Mouse (Mus musculus): ENCODE results near the gene Pdik1l. TPM values are rescaled to one million over a fixed set of nuclear protein-coding genes. Genes with fewer than 3 reads are reported as not detected.

Pdik1l gene
- total and polyA plus RNA-seq, 2 experiments from 2014 or later, result 9.4 to 31.0 TPM

DNA sequence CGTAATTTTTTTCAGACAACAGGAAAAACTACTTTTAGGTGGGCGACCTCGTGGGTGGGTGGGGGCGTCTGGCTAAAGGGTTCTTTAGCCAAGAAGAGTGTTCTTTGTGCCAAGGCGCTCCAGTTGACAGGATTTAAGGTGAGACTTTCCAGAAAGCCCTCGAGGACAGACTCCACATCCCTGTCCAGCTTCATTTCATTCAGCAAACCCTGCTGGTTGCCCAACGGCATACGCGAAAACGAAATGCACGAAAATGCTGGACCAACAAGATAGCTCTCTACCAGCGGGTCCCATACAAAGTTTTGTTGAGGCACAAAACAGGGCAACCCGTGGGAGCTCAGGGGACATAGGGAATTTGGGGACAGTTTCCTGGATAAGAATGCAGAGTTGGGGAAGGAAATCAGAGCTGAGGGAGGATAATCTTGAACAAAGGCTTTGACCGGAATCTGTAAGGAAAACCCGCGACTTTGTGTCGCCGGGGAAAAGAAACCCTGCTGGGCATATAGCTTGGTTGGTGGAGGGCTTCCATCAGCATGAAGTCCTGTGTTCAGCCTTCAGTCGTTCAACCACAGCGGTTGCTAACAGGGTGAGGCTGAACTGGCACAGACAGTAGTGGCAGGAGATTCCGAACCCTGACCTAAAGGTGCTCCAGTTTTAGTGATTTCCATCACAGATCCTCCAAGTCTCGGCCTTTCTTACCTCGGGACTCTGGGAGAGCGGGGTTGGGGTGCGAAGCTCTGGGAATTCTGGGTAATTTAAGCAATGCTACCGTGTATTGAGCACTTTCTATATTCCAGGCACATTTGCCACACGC, 37.4 kb downstream of the Pdik1l start:
- ATAC-seq (ENCODE audit: insufficient read depth, low read depth) (no peak), DNase-seq (ENCODE audit: low spot score) (no peak)
- Histone ChIP-seq H3K27ac (ENCODE audit: low read depth) (no peak overlapping the region), H3K4me1 (ENCODE audit: control insufficient read depth, insufficient read depth) (peaks cover 18% of the 10 kb centered on the region; the same call in 1 of the 2 replicates), H3K36me3 (replicated peaks; ENCODE audit: control insufficient read depth, insufficient read depth, low read length) (no peaks in the 10 kb centered on the region), H3K4me2 (ENCODE audit: low read depth, low read length) (peak overlapping the region; percentile 79), H3K9me3 (replicated peaks; ENCODE audit: control insufficient read depth, low read length) (no peaks in the 10 kb centered on the region), H3K9ac (replicated peaks; ENCODE audit: low read depth, low read length) (no peak overlapping the region), H3K27me3 (ENCODE audit: control insufficient read depth, insufficient read depth, low read length) (peaks cover 48% of the 10 kb centered on the region), H3K4me3 (ENCODE audit: low read depth, low read length) (peak overlapping the region; percentile 38)
- TF ChIP-seq EP300 (IDR thresholded peaks at IDR 0.05; ENCODE audit: low read depth) (no peak), CTCF (IDR thresholded peaks at IDR 0.05; ENCODE audit: low read depth) (no peak)
- 19% methylated on average over 27 of the region's 27 CpGs for WGBS

DNA sequence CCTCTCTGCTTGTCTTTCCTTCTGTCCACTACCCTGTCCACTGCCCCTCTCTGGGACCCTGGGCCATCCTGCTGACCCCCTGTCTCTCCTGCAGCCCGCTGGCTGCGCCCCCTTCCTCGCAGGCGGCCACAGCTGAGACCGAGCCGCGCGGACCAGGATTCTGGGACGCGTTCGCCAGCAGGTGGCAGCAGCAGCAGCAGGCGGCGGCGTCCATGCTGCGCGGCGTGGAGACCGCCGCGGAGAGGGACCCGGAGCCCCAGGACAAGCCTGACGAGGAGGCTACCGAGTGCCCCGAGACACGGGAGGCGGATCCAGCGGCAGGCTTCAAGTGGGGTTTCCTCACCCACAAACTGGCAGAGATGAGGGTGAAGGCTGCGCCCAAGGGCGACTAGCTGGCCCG, 38.0 kb downstream of the Pdik1l start:
- no peak overlapping the region for H3K27ac ChIP-seq (ENCODE audit: low read depth)
- H3K27me3 ChIP-seq (ENCODE audit: control insufficient read depth, insufficient read depth, low read length), result peaks cover 48% of the 10 kb centered on the region
- no peaks in the 10 kb centered on the region for H3K36me3 ChIP-seq (replicated peaks; ENCODE audit: control insufficient read depth, insufficient read depth, low read length)
- TF ChIP-seq CTCF (IDR thresholded peaks at IDR 0.05; ENCODE audit: low read depth), result peak; percentile 85
- no peak for TF ChIP-seq EP300 (IDR thresholded peaks at IDR 0.05; ENCODE audit: low read depth)
- H3K4me2 ChIP-seq (ENCODE audit: low read depth, low read length), result peak overlapping the region; percentile 79
- 2% methylated on average over 30 of the region's 30 CpGs for WGBS
- peaks cover 21% of the 10 kb centered on the region for H3K4me1 ChIP-seq (ENCODE audit: control insufficient read depth, insufficient read depth)
- peak overlapping the region; percentile 38 for H3K4me3 ChIP-seq (ENCODE audit: low read depth, low read length)
- ATAC-seq (ENCODE audit: insufficient read depth, low read depth) (peak; percentile 69), DNase-seq (ENCODE audit: low spot score) (no peak)
- H3K9ac ChIP-seq (replicated peaks; ENCODE audit: low read depth, low read length), result no peak overlapping the region
- H3K9me3 ChIP-seq (replicated peaks; ENCODE audit: control insufficient read depth, low read length), result no peaks in the 10 kb centered on the region

DNA sequence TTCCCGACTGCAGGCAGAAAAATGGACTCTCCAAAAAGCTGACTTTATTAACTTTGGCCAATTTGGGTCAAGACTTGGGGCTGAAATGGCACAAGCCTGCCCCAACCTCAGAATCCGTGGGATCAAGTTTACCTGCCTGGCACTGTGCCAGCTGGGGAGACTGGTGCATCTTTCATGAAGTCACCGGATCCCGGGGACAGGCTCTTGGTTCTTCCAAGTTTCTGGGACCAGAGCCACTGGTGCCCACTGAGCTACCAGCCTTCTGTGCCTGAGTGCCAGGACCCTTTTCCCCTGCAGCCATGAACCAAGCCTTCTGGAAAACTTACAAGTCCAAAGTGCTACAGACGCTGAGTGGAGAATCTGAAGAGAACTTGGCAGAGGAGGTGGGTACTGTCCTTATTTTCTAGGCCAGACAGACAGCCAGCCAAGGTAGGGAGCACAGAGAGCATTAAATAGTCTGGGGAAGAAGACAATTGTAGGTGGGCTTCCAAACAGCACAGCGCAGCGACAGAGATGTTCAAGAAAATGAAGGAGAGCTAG, 40.9 kb downstream of the Pdik1l start, which contains the start of gene Gm30191:
Gene Gm30191 (plus strand): TSS at position 217 of the 540 bp plus-strand sequence.
- Histone ChIP-seq H3K27me3 (ENCODE audit: control insufficient read depth, insufficient read depth, low read length) (peaks cover 26% of the 10 kb centered on the region), H3K27ac (ENCODE audit: low read depth) (no peak within 1 kb of the TSS), H3K4me2 (ENCODE audit: low read depth, low read length) (peak within 1 kb of the TSS; percentile 99), H3K4me1 (ENCODE audit: control insufficient read depth, insufficient read depth) (peaks cover 22% of the 10 kb centered on the region), H3K9me3 (replicated peaks; ENCODE audit: control insufficient read depth, low read length) (no peaks in the 10 kb centered on the region), H3K4me3 (ENCODE audit: low read depth, low read length) (peak within 1 kb of the TSS; percentile 79), H3K36me3 (replicated peaks; ENCODE audit: control insufficient read depth, insufficient read depth, low read length) (no peaks in the 10 kb centered on the region), H3K9ac (replicated peaks; ENCODE audit: low read depth, low read length) (no peak within 1 kb of the TSS)
- ATAC-seq (ENCODE audit: insufficient read depth, low read depth) (no peak), DNase-seq (ENCODE audit: low spot score) (peak; percentile 4)
- TF ChIP-seq CTCF (IDR thresholded peaks at IDR 0.05; ENCODE audit: low read depth), result no peak
- TF ChIP-seq EP300 (IDR thresholded peaks at IDR 0.05; ENCODE audit: low read depth), result no peak
- 85% methylated on average over 7 of the region's 7 CpGs for WGBS

DNA sequence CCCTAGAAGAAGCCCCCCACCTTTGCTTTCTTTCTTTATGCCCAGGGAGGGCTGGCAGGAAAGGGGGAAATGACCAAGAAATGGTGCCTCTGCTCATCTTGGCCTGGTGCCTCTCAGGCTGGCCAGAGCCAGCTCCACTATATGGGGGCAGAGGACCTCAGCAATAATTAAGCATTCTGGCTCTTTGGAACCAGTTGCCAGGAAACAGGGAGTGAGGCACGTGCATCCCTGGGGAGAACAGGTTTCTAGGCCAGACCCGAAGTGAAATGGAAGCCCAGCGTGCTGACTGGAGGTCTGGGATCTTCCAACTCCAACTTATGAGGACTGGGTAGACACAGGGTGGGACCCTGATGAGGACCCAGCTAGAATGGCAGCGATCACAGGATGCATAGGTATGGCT, 41.4 kb downstream of the Pdik1l start:
- Histone ChIP-seq H3K36me3 (replicated peaks; ENCODE audit: control insufficient read depth, insufficient read depth, low read length) (no peaks in the 10 kb centered on the region), H3K4me1 (ENCODE audit: control insufficient read depth, insufficient read depth) (peaks cover 18% of the 10 kb centered on the region; the same call in 1 of the 2 replicates), H3K9me3 (replicated peaks; ENCODE audit: control insufficient read depth, low read length) (no peaks in the 10 kb centered on the region), H3K4me3 (ENCODE audit: low read depth, low read length) (no peak overlapping the region), H3K27ac (ENCODE audit: low read depth) (no peak overlapping the region), H3K9ac (replicated peaks; ENCODE audit: low read depth, low read length) (no peak overlapping the region), H3K4me2 (ENCODE audit: low read depth, low read length) (no peak overlapping the region), H3K27me3 (ENCODE audit: control insufficient read depth, insufficient read depth, low read length) (peaks cover 24% of the 10 kb centered on the region)
- 52% methylated on average over 4 of the region's 4 CpGs for WGBS
- ATAC-seq (ENCODE audit: insufficient read depth, low read depth) (no peak), DNase-seq (ENCODE audit: low spot score) (no peak)
- no peak for TF ChIP-seq EP300 (IDR thresholded peaks at IDR 0.05; ENCODE audit: low read depth)
- no peak for TF ChIP-seq CTCF (IDR thresholded peaks at IDR 0.05; ENCODE audit: low read depth)

DNA sequence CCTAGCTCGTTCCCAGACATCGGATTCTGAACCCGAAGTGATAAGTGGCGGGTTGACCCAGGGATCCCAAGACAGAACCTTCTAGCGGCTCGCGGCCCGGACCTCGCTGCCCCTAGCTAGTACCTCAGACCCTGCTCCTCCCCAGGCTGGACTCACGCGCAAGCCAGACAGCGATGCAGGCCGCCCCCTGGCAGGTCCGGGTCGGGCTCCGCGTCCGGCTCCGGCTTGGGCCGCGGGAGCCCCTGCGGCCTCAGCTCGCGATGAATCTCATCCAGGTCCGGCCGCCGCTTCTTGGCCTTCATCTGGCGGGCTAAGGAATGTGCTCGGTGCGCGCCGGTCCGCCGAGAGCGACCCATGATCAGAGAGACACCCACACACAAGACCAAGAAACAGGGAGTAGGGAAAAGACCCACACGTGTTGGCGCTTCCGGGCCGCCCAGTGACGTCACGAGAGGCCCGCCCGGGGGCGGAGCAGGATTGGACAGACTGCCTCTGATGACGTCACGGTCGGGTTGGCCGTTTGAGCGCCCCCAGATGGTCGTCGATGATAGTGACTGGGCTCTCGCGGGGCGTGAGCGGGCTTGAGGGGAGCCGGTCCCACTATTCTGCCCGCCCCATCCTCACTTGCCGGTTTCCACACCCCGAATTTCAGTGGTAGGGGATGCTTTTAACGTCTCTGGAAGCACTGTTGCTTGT, 42.4 kb downstream of the Pdik1l start, which contains the start of gene Zfp593:
Gene Zfp593 (minus strand): TSS at position 445 of the 696 bp plus-strand sequence.
- peaks cover 8% of the 10 kb centered on the region; the same call in 1 of the 2 replicates for H3K4me1 ChIP-seq (ENCODE audit: control insufficient read depth, insufficient read depth)
- peaks cover 17% of the 10 kb centered on the region for H3K27me3 ChIP-seq (ENCODE audit: control insufficient read depth, insufficient read depth, low read length)
- H3K36me3 ChIP-seq (replicated peaks; ENCODE audit: control insufficient read depth, insufficient read depth, low read length), result no peaks in the 10 kb centered on the region
- H3K4me2 ChIP-seq (ENCODE audit: low read depth, low read length), result peak within 1 kb of the TSS; percentile 99
- peak; percentile 58 for TF ChIP-seq CTCF (IDR thresholded peaks at IDR 0.05; ENCODE audit: low read depth)
- TF ChIP-seq EP300 (IDR thresholded peaks at IDR 0.05; ENCODE audit: low read depth), result no peak
- peak within 1 kb of the TSS; percentile 77 for H3K9ac ChIP-seq (replicated peaks; ENCODE audit: low read depth, low read length)
- H3K4me3 ChIP-seq (ENCODE audit: low read depth, low read length), result peak within 1 kb of the TSS; percentile 79
- whole genome bisulfite sequencing, result under 1% methylated on average over 60 of the region's 60 CpGs
- H3K27ac ChIP-seq (ENCODE audit: low read depth), result no peak within 1 kb of the TSS
- no peaks in the 10 kb centered on the region for H3K9me3 ChIP-seq (replicated peaks; ENCODE audit: control insufficient read depth, low read length)
- peak; percentile 80 for ATAC-seq (ENCODE audit: insufficient read depth, low read depth)
- peak; percentile 86 for DNase-seq (ENCODE audit: low spot score)

Measured in heart, postnatal 0 days (tissue).